Mouse (Mus musculus): ENCODE measurements around the gene 2010315B03Rik.
A peak's percentile ranks its signal among the peaks of the same experiment; 100 is the strongest.

GRCm38 (mm10) chr9:124288329-124288728 lies 24.2 kb downstream of the 2010315B03Rik start:
- TF ChIP-seq POLR2AphosphoS5 (IDR thresholded peaks at IDR 0.05; ENCODE audit: borderline replicate concordance, low read depth, low read length) = no peak
- no peak for TF ChIP-seq CTCF (IDR thresholded peaks at IDR 0.05 in 2 of 3, conservative IDR thresholded peaks at IDR 0.05 in 1 of 3; ENCODE audit: control insufficient read depth in 1 of 3, insufficient read depth in 1 of 3, low read depth in 2 of 3, low read length in 3 of 3, poor library complexity in 1 of 3, severe bottlenecking in 1 of 3)
- peak; percentile 84 to 85 for TF ChIP-seq EP300 (IDR thresholded peaks at IDR 0.05; ENCODE audit: low read depth in 1 of 2, low read length in 2 of 2)
- TF ChIP-seq TBP (IDR thresholded peaks at IDR 0.05; ENCODE audit: low read depth, low read length) = no peak
- TF ChIP-seq BHLHE40 (IDR thresholded peaks at IDR 0.05; ENCODE audit: borderline replicate concordance, low read depth, low read length) = no peak
- no peak for TF ChIP-seq ZMIZ1 (IDR thresholded peaks at IDR 0.05; ENCODE audit: low read depth, low read length)
- no peak for TF ChIP-seq E2F4 (IDR thresholded peaks at IDR 0.05; ENCODE audit: borderline replicate concordance, low read depth, low read length)
- TF ChIP-seq RCOR1 (IDR thresholded peaks at IDR 0.05; ENCODE audit: low read depth, low read length) = peak; percentile 73
- TF ChIP-seq TCF12 (IDR thresholded peaks at IDR 0.05; ENCODE audit: low read depth, low read length) = peak; percentile 79
- TF ChIP-seq HCFC1 (IDR thresholded peaks at IDR 0.05; ENCODE audit: low read depth, low read length) = no peak
- TF ChIP-seq POLR2A (IDR thresholded peaks at IDR 0.05; ENCODE audit: control insufficient read depth in 1 of 2, insufficient read depth in 1 of 2, low read depth in 1 of 2, low read length in 2 of 2, poor library complexity in 1 of 2) = no peak

Measured in MEL (cell line).